Mouse (Mus musculus) urinary bladder, postnatal 4 days (tissue): ENCODE data around the gene Crabp2.

Experiments used
- DNase-seq, 2 experiments: peaks; one replicate each; pipeline ENCODE4 v3.0.0; 2021 to 2022; ENCODE audit warnings: low spot score in 2 of 2

Gene Crabp2

DNA sequence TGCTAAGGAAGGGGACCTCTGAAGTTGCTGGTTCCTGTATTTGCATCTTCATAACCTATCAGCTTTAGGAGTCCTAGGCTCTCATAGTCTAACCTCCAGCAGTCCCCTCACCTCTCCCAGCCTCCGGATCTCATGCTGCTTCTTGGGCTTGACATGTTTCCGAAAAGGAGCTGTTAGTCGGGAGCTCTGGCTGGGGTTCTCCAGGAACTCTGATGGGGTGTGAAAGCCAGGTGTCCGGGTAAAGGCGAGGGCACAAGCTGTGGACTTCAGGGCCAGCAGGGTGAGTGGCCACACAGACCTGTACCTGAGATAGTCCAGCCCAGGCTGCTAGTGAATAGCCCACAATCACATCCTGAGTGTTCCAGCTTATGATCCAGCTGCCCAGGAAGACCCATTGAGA, 21.0 kb upstream of the Crabp2 start:
- no peak for DNase-seq

DNA sequence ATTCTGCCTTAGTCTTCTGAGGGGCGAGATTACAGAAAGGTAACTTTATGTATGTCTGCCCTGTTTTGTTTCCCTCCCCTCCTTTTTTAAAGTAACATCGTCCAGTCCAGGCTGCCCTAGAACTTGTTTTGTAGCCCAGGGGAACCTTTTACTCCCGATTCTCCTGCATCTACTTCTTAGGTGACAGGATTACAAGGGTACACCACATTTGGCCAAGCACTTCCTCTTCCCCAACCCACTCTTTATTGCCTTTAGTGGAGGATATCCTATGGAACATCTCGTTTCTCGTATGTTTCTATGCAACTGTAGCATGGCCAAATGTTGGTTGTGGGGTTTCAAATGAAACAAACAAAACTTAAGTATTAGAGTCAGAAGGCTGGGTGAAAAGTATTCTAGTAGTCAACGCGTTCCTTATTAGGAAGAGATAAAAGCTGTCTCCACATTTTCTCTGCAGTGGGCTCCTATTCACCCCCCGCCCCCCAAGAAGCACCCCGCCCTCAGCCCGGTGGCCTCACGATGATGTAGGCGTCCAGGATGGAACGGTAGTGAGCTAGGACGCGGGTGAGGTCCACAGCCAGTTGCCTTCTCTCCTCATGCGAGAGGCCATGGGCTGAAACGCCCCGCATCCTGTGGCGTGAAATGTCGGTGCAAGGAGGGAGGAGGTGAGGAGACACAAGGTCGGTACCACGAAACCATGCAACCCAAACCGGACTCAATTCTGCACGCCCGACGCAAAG, 19.0 kb upstream of the Crabp2 start:
- no peak for DNase-seq

DNA sequence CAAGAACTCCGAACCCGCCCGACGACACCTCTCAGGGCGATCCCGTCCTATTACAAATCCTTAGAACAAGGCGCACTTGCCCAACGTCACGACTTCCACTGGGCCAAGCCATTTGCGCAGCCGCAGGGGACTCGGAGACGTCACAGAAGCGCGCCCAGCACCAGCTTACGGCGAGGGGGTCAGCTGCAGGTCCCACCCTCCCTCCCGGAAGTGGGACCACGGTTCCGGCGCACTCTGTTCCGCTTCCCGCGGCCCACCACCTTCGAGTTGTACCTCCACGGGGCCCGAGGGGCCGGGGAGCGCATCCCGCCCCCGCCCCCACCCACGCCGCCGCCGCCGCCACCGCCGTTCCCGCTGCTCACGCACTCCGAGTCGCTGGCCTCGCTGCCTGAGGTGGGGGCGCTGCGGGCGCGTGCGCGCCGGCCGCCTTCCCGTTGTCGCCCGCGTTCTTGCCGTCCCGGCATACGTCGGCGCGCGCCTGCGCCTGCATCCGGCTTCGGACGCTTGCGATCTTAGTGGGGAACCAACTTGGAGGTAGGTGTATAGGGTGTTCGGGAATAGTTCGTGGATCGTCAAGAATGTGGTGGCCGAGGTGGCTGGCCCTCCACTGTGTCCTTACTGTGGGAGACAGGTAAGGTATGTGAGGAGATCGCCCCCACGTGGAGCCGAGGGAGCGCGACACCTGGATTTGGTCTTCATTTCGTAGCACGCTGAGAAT, 18.2 kb upstream of the Crabp2 start, which contains the start of the genes Isg20l2 and Rrnad1:
TSS of gene Isg20l2 (plus strand) at position 237 of the 718 bp plus-strand sequence.
TSS of gene Rrnad1 (minus strand) at position 640 of the 718 bp plus-strand sequence.
- DNase-seq: peak; percentile 95 to 97

DNA sequence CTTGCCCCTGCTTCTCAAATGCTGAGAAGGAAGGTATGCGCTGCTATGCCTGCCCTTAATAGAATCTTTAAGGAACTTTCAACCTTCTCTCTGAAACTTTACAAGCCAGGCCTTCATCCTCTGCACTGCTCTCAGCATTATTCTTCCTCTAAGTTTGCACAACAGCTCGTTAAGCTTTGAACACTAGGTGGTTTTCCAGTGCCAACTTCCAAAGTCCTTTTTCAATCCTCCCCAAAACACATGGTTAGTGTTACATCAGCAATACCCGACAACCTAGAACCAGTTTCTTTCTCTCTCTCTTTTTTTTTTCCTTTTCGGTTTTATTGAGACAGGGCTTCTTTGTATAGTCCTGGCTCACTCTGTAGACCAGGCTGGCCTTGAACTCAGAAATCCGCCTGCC, 14.4 kb upstream of the Crabp2 start:
- no peak for DNase-seq

DNA sequence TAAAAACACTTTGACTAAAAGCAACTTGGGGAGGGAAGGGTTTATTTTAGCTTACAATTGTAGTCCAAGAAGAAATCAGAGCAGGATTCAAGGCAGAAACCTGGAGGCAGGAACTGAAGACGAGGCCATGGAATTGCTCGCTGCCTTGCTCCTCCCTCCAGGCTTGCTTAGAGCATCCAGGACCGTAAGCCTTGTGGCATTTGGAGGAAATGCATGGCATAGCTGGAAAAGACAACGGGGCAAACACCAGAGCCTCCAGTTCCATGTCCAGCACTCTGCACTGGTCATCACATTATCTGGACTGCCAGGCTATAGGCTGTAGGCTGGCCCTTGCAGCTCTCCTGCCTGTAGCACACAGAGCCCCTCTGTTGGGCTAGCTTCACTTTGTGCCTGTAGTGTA, 14.0 kb upstream of the Crabp2 start:
- DNase-seq: no peak

DNA sequence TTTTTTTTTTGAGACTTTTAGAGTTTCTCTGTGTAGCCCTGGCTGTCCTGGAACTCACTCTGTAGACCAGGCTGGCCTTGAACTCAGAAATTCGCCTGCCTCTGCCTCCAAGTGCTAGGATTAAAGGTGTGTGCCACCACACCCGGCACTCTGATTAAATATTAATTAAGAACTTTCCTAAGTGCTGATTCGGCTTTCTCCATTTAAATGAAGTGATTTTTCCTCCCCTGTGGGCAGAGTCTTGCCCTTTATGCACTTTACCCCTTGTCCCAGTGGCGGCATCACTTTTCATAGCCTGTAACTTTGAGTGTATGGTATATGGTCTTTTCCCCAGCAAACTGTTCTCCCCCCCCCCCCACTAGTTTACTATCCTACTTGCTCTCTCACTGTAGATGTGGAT, 13.3 kb upstream of the Crabp2 start:
- no peak for DNase-seq

DNA sequence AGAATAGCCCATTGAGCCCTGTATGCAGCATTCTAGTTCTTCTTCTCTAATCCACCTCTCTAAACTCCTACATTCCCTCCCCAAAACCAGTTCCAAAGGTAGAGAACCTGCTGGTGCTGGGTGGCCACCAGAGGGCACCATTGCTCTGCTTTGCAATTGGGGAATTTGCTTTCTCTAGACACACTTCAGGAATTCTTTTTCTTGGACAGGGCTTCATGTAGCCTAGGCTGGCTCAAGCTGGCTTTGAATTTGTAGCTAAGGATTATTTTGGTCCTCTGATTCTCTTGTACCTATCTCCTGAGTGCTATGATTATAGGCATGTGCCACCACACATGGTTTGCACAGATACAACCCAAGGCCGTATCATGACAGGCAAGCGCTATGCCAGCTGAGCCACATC, 12.7 kb upstream of the Crabp2 start:
- peak; percentile 62 to 90 for DNase-seq

DNA sequence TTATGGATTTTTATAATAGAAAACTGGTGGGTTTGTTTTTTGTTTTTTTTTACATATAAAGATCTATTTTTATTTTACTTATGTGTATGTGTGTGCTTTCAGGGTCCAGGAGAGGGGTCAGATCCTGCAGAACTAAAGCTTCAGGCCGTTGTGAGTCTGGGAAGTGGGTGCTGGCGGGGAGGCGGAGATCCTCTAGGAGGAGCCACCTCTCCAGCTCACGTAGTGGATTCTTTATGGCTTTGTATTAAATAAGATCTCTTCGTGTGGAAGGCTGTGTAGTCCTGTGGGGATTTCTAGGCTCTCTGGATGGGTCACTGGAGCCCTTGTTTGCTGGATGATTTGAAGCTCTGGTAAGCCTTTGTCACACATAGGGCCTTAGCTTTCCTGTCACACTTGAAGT, 7.9 kb upstream of the Crabp2 start:
- DNase-seq: no peak

DNA sequence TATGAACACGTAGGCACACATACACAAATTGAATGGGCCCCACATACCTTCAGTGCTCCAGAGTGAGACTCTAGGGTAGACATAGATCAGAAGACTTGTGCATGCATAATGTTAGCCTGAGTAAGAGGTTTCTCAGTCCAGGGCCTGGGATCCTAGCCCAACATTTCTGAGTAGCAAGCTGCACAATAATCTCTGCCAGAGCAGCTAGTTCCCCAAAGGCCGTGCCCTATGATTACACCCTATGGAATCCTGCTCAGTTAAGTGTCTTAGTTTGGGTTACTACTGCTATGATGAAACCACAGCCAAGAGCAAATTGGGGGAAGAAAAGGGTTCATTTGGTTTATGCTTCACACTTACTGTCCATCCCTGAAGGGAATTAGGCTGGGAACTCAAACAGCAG, 6.0 kb upstream of the Crabp2 start:
- no peak for DNase-seq

DNA sequence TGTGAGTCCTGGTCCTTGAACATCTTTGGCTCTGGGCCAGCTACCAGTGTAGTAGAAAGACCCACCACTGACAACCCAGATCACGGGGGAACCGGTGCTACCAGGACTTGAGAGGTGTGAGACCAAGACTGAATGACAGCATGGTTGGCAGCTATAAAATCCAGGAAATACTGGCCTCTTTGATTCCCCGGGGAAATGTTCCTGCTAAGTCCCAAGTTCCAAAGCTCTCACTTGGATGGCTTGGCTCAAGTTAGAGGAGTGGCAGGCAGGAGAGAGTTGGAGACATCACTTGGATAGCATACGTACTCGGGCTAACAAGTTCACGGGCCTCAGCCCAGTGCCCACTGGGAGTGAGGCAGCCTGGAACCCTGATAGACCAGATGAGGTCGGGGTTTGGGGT, 4.9 kb upstream of the Crabp2 start:
- DNase-seq: no peak

DNA sequence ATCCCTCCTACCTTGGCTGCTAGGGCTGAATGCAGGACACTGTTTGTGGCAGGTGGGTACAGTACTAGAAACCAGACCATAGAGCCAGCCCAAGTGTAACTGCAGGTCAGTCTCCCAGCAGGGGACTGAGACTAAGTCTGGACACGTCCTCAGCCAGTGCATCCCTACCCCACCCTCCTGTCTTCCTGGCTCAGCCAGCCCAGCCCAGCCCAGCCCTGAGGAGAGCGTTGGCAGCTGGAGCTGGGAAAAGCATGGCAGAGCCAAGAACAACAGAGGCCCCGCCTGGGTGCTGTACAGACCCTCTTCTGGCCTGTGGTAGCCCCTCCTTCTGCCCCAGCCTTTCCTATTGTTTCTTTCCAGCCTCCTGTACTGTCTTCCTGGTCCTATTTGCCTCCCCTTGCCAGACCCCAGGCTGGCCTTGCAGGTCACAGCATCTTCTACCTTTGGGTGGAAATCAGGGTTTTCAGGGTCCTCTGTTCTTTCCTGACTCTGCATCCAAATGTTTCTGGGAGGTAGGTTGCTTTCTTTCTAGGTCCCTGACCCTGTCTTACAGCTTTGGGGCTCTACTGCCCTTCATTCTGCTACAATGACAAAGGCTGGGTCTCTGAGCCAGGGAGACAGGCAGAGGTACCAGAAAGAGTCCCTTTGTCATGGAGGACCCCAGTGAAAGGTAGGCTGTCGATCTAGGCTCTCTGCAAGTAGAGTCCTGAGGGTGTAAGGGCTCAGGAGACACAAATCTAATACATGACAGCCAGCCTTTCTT, 3.4 kb upstream of the Crabp2 start:
- no peak for DNase-seq

DNA sequence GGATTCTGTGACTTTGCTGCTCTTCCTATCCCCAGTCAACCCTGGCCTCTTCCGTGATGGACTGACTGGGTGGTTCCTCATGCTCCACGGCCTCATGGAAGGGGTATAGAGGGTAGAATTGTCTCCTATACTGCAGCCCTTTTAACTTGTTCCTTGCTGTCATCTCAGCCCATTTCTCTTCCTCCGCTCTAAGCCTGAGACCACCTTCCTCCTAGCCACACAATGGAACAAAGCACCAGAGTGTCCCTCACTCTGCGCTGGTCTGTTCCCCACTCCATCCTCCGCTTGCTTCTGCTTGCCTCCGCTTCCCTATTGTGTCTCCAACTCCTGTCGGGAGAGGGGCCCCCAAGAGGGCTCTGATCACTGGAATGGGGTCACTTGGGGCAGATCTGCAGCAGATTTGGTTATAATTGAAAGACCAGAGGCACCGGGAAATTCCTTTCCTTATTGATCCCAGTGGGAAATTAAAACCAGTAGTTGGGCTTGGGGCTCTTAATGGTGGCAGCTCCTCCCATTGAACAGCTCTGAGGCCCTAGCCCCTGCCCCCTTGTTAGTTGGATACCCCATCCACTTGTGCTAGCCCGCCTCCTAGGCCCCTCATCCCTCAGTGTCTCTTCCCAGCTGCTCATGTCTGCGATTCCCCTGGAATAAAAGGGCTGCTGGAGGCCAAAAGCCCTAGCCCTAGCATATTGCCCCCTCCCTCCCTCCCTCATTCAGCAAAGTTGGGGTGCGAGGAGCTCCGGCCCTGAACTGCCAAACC, 2.5 kb upstream of the Crabp2 start:
- DNase-seq: no peak

DNA sequence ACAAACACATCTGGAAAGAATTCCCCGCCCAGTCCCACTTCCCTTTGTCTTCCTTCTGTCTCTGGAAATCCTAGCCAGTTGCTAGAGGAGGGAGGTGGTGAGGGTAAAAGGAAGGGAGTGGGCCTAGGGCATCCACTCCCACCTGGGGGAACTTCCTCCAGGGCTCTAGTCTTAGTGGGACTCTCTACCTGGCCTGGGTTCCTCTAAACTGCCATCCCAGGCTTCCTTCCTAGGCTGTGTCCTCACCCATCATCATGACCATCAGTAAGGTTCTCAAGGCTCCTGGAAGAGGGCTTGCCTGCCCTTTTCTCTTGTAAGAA, 2.0 kb upstream of the Crabp2 start:
- no peak for DNase-seq

DNA sequence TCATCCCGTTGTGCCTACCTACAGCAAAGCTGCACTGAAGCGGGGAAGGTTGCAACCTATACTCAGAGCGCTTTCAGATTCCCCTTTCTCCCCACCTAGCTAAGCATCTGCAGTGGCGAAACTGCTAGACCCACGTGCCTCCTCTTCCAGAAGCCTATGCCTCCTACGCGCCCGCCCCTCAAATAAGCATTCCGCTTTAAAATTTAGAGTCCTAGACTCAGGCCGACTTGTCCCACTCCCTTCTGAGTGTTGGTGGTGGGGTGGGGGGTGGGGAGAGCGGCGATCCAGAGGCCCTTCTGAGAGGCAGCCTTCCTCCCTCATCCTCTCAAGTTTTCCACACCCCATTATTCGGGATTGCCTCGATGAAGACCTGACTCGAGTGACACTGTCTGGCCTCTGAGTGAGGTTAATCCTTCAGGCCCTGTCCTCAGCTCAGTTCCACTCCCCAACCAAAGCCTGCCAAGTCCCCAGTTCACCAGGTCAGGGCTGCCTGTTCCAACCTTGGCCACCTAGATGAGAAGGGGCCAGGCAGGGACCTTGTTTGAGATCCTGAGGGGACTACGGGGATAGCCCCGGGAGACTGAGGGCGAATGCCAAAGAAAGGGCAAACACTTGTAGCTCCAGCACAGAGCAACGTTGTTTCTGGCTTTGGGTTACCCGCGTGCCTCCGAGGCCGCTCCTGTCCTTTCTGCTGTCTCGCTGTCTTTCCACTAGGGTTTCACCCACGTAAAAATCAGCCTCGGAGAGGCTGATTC, 1.2 kb upstream of the Crabp2 start:
- no peak for DNase-seq

DNA sequence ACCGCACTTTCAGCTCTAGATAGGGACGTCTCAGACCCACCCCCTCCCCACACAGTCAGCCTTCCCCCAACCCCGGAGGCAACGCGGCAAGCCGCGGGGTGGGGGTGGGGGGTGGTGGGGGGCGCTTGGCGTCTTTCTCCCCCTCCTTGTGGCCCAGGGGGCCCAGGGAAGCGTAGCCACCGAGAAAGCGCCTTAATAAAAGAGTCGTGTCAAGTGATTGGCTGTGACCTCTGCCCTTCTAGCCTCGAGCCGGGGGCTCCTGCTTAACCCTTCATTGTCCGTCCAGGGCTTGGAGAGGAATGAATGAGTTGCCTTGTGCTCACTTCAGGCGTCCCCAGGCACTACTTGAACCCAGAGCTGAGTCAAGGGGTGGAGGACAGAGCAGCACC, 661 bp upstream of the Crabp2 start:
- DNase-seq: no peak

DNA sequence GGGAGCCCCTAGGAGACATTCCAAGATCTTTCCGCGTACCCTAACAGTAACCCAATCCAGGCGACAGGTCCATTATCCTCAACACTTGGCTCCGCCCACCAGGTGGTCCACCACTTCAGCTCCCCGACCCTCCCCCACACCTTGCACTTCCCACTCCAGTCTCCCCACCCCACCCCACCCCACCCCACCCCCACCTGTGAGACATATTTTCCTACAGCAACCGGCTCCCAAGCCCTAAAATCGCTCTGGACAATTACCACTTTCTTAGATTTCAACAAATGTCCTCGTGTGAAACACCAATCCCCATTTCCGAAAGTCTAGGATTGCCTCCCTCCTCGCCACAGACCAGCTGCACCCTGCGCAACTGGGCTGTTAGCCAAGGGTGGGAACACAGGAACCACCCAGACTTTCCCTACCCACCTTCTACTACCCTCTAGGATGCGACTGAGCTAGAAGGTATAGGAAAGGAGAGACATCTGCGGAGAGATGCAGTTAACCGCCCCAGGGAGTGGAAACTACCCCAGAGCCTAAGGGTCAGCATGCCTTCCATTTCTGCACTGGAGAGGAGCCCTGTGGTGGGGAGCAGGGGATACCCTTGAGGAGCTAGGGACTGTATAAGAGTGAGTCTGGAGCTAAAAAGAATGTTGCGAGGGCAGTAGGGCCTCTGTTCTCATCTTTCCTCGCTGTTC, 944 bp downstream of the Crabp2 start:
- DNase-seq: no peak

DNA sequence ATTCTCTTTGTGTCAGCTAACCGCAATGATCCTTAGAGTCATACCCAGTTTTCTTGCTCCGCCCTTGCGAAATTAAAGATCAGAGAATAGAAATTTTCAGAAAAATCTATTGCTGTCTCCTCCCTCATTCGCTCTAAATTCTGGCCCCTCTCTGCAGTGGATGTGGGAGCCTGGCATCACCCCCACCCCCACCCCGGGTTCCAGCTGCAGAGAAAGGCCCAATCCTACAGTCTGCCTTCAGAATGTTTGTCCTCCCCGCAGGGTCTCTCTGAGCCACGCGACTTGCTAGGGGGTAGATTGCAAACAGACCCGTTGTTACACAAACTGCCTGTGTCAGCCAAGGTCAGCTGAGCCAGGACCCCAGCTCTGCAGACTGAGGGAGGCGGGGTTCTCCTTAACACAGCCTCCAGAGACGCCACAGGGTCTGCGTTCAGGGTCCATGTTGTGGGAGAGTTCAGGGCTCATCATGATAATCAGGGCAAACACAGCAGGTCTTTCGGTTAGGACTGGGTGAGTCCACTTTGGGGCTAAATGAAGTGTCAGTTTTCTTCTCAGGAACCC, 1.6 kb downstream of the Crabp2 start:
- no peak for DNase-seq

DNA sequence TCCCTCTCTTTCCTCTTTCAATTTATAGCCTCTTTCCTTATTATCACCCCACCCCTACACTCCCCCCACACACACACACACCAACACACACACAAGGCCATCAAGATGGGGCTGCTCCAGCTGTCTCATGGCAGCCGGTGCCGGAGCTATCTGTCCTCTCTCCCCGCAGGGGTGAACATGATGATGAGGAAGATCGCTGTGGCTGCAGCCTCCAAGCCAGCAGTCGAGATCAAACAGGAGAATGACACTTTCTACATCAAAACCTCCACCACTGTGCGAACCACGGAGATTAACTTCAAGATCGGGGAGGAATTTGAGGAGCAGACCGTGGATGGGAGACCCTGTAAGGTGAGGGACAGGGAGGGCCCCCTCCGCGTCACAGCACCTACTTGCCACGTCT, 3.5 kb downstream of the Crabp2 start:
- no peak for DNase-seq

DNA sequence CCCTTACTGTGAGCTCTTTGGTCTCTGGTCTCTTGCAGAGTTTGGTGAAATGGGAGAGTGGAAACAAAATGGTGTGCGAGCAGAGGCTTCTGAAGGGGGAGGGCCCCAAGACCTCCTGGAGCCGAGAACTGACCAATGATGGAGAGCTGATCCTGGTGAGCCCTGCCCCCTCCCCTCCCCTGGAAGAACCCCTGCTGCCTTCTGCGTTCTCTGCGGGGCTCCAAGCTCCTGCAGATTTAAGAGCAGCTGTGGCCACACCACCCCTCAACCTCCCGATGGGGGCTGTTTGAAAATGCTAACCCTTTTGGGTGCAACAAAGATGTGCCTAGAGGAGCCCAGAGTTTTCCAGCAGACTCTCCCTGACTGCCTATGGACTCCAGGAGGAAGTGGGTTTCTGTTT, 4.0 kb downstream of the Crabp2 start:
- no peak for DNase-seq

DNA sequence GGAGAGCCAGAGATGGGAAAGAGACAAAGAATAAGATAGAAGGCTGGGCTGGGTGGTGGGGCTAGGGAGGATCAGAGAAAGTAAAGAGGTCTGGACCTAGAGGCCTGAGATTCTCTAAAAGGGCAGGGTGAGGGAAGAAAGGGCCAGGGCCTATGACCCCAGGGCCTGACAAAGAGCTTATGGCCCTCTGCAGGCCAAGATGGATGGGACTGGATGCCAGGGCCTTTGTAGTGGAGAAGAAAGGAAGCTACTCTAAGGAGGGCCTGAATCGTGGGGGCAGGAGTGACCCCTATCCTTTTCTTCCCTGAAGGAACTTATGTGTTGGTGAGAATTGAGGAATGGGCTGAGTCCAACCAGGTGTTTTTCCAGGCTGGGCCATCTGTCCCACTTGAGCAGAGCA, 9.6 kb downstream of the Crabp2 start:
- no peak for DNase-seq
